In the genomic region with DNA sequence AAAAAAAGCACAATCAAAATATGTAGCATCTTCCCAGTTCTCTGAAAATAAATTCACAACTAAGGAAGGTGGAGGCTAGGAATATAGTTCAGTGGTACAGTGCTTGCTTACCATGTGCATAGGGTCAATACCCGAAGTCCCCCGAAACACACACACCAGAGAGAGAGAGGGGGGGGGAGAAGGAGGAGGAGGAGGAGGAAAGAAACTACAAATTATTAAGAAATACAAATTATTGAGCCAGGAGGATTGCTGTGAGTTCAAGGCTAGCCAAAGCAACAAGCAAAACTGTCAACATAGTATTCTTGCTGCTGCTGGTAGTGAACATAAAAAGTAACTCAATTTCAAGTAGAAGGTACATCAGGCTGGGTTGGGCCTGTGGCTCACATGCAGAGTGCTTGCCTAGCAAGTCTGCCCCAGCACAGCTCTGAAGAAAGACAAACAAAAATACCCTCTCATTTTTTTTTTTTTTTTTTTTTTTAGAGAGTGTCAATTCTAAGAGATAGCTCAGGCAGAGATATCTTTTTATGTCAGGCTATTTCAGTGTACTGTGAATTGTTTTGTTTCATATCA, we compare ENCODE assay signal across 13 mouse cellular contexts. TPM values are rescaled to one million over a fixed set of nuclear protein-coding genes. Genes with fewer than 3 reads are reported as not detected.
DNase-seq lines count a peak whose midpoint lies in the region; ATAC-seq and TF ChIP-seq lines count a peak whose summit lies in the region.
"Had no signal": no experiment of that assay in that cellular context is flagged by ENCODE, and none has a peak within 500 bp of the region (broad histone marks: within the 10 kb centered on the region; RNA-seq: fewer than 3 reads in every experiment).

No protein-coding gene starts in this region.

- 0 out of 4 replicates have a peak, but pooled peaks cover 0 to 2% of the 10 kb centered on the region in 2 experiments for H3K4me1 ChIP-seq in ES-E14 (ENCODE audit: control insufficient read depth in 2 of 2, insufficient read depth in 2 of 2, low read length in 2 of 2, poor library complexity in 1 of 2)
- H3K4me1 ChIP-seq in forebrain, embryonic 10.5 days = peaks cover 98% of the 10 kb centered on the region
- peaks cover 27% of the 10 kb centered on the region for H3K4me1 ChIP-seq in hindbrain, embryonic 11.5 days (replicated peaks; ENCODE audit: control insufficient read depth, insufficient read depth, low read length)
- peaks cover 43% of the 10 kb centered on the region for H3K4me1 ChIP-seq in midbrain, embryonic 15.5 days

- no peak overlapping the region for H3K27ac ChIP-seq in ES-E14 (ENCODE audit: insufficient read depth, low read depth, low read length, poor library complexity, severe bottlenecking)
- peak overlapping the region; percentile 98 for H3K27ac ChIP-seq in forebrain, embryonic 10.5 days
- no peak overlapping the region for H3K27ac ChIP-seq in hindbrain, embryonic 11.5 days (ENCODE audit: low read depth, low read length)
- H3K27ac ChIP-seq in midbrain, embryonic 15.5 days = no peak overlapping the region

- H3K9ac ChIP-seq in ES-E14 (ENCODE audit: insufficient read depth, low read depth, low read length, poor library complexity, severe bottlenecking) = no peak overlapping the region
- H3K9ac ChIP-seq in hindbrain, embryonic 11.5 days (ENCODE audit: low read depth, low read length) = peak overlapping the region; percentile 84
- no peak overlapping the region; the same call in 1 of the 2 replicates for H3K9ac ChIP-seq in midbrain, embryonic 15.5 days

- peaks cover 100% of the 10 kb centered on the region for H3K27me3 ChIP-seq in forebrain, embryonic 10.5 days (ENCODE audit: poor library complexity, severe bottlenecking)
- H3K27me3 ChIP-seq in hindbrain, embryonic 11.5 days (ENCODE audit: control insufficient read depth, insufficient read depth, low read length) = peaks cover 56% of the 10 kb centered on the region
- H3K27me3 ChIP-seq in midbrain, embryonic 15.5 days (replicated peaks) = peaks cover 32% of the 10 kb centered on the region

- in situ Hi-C loops in ES-E14 (cut with MboI; ENCODE audit: low sequenced_read_pairs in 2 of 2, unreplicated experiment in 2 of 2) = loop anchor here in 1 of 2 experiments (10.0 kb wide), 1 partner anchor 45 kb away; no protein-coding TSS in a partner anchor

- no peaks in the 10 kb centered on the region for H3K36me3 ChIP-seq in ES-E14 (ENCODE audit: control insufficient read depth, insufficient read depth, low read length, poor library complexity, severe bottlenecking)
- no peaks in the 10 kb centered on the region for H3K36me3 ChIP-seq in forebrain, embryonic 10.5 days (replicated peaks)
- no peaks in the 10 kb centered on the region for H3K36me3 ChIP-seq in hindbrain, embryonic 11.5 days (ENCODE audit: control insufficient read depth, insufficient read depth, low read length)
- H3K36me3 ChIP-seq in midbrain, embryonic 15.5 days (replicated peaks) = no peaks in the 10 kb centered on the region
- H3K36me3 ChIP-seq: G1E had no signal

- 10% methylated on average over 2 of the region's 2 CpGs for WGBS in forebrain, embryonic 10.5 days
- 29% methylated on average over 2 of the region's 2 CpGs for WGBS in hindbrain, embryonic 11.5 days
- WGBS in midbrain, embryonic 15.5 days = 35% methylated on average over 2 of the region's 2 CpGs

- no peaks in the 10 kb centered on the region for H3K9me3 ChIP-seq in ES-E14 (ENCODE audit: control insufficient read depth, insufficient read depth, low read depth, low read length)
- no peaks in the 10 kb centered on the region for H3K9me3 ChIP-seq in forebrain, embryonic 10.5 days
- H3K9me3 ChIP-seq in hindbrain, embryonic 11.5 days (ENCODE audit: control insufficient read depth, low read length) = no peaks in the 10 kb centered on the region
- no peaks in the 10 kb centered on the region for H3K9me3 ChIP-seq in midbrain, embryonic 15.5 days
- H3K9me3 ChIP-seq: G1E had no signal

- H3K4me3 ChIP-seq in ES-E14 (ENCODE audit: insufficient read depth in 1 of 2, low read depth in 1 of 2, low read length in 2 of 2, poor library complexity in 1 of 2, severe bottlenecking in 1 of 2) = no peak overlapping the region
- H3K4me3 ChIP-seq in forebrain, embryonic 10.5 days = peak overlapping the region; percentile 78
- H3K4me3 ChIP-seq in hindbrain, embryonic 11.5 days (ENCODE audit: low read depth, low read length) = no peak overlapping the region
- no peak overlapping the region for H3K4me3 ChIP-seq in midbrain, embryonic 15.5 days

- no peak overlapping the region for H3K4me2 ChIP-seq in hindbrain, embryonic 11.5 days (replicated peaks; ENCODE audit: low read depth, low read length)
- H3K4me2 ChIP-seq in midbrain, embryonic 15.5 days = peak overlapping the region; percentile 83; the same call in 1 of the 2 replicates

- ATAC-seq in hindbrain, embryonic 11.5 days (ENCODE audit: low FRiP score) = no peak
- no peak for ATAC-seq in midbrain, embryonic 15.5 days (replicated peaks)
- no peak for ATAC-seq in erythroblast, adult 5-6 weeks (replicated peaks; ENCODE audit: low FRiP score, poor library complexity, severe bottlenecking)

- DNase-seq in ES-E14 (ENCODE audit: low read depth, low spot score) = no peak
- no peak for DNase-seq in forebrain, embryonic 10.5 days (ENCODE audit: extremely low spot score, low spot score)
- DNase-seq in hindbrain, embryonic 11.5 days (ENCODE audit: low spot score) = peak; percentile 41
- no peak for DNase-seq in kidney, postnatal 14 days
- no peak for DNase-seq in ovary, postnatal 10 days (ENCODE audit: low spot score)
- no peak for DNase-seq in lung, postnatal 36 days
- DNase-seq: cerebellum, adult 11-12 months; thymus, adult 18-20 months had no signal

TF ChIP-seq in ES-E14, 5 proteins besides CTCF, POLR2A, EP300 and RAD21:
- 0 out of 2 replicates have a peak, but pooled peaks have one; percentile 24 for TF ChIP-seq ZNF384 (IDR thresholded peaks at IDR 0.05; ENCODE audit: low read depth, low read length)
- no peak for TF ChIP-seq HCFC1 (IDR thresholded peaks at IDR 0.05; ENCODE audit: borderline replicate concordance, insufficient read depth, low read length)
TF ChIP-seq in ES-E14: peak in this region for 1.

RNA-seq across cellular contexts. Expression of a gene that starts 54.9 kb away (rescaled TPM):
- total RNA-seq in ES-E14 (2012; rRNA removed) = 3.4 and 4.6 TPM in 2 replicates
- polyA plus RNA-seq in forebrain, embryonic 10.5 days (2016; fragmentation: Nextera tagmentation; extraction: Ambion mirVana) = 0.37 and 0.38 TPM in 2 replicates
- polyA plus RNA-seq in hindbrain, embryonic 11.5 days (2014; fragmentation: Nextera tagmentation; extraction: Ambion mirVana) = 0.13 and 0.25 TPM in 2 replicates
- polyA plus RNA-seq in midbrain, embryonic 15.5 days (2015; fragmentation: Nextera tagmentation; extraction: Ambion mirVana) = 0.14 TPM in 2 replicates
- not detected in 2 replicates for total RNA-seq in erythroblast, adult 5-6 weeks (2015; ENCODE audit: low replicate concordance)
- not detected in 2 replicates for total RNA-seq in erythroblast, adult 5-6 weeks (2017; ENCODE audit: low replicate concordance)
- total RNA-seq: common myeloid progenitor, adult 5-6 weeks; G1E; granulocyte monocyte progenitor cell, adult 5-6 weeks had no signal
- polyA plus RNA-seq: G1E had no signal

RNA-seq across cellular contexts. Expression of a gene that starts 57.5 kb away (rescaled TPM):
- 8.8 and 10.4 TPM in 2 replicates for total RNA-seq in ES-E14 (2012; rRNA removed)
- polyA plus RNA-seq in forebrain, embryonic 10.5 days (2016; fragmentation: Nextera tagmentation; extraction: Ambion mirVana) = 9.4 and 11.1 TPM in 2 replicates
- polyA plus RNA-seq in hindbrain, embryonic 11.5 days (2014; fragmentation: Nextera tagmentation; extraction: Ambion mirVana) = 12.0 and 12.3 TPM in 2 replicates
- polyA plus RNA-seq in midbrain, embryonic 15.5 days (2015; fragmentation: Nextera tagmentation; extraction: Ambion mirVana) = 23.2 and 25.3 TPM in 2 replicates
- total RNA-seq in erythroblast, adult 5-6 weeks (2015; ENCODE audit: low replicate concordance) = 38.2 and 38.7 TPM in 2 replicates
- 11.3 and 19.8 TPM in 2 replicates for total RNA-seq in erythroblast, adult 5-6 weeks (2017; ENCODE audit: low replicate concordance)
